Mouse (Mus musculus) intestine, postnatal 0 days (tissue): ENCODE measurements at regions not wholly inside any gene's neighbourhood (a gene's known extent, or its start where the extent isn't known, plus 50 kb on each side); places are given as distances from the start of the nearest gene placed in this dataset.

Experiments
- ATAC-seq: fragments of 200-750 bp; cut with Nextera tagmentation; 2 replicates; pipeline ENCODE4 v1.8.0; 2017; ENCODE audit warnings: mild to moderate bottlenecking, moderate TSS enrichment, moderate library complexity
- H3K27ac ChIP-seq: fragments of 300-500 bp; sonication (generic); 2 replicates; pipeline ENCODE4 v1.5.1; 2014; ENCODE audit warnings: mild to moderate bottlenecking, low read depth, low read length, moderate library complexity
- H3K27me3 ChIP-seq: fragments of 300-500 bp; sonication (generic); replicated peaks from 2 replicates; pipeline ENCODE4 v1.6.1; 2014; ENCODE audit warnings: low read length, mixed read lengths; ENCODE audit not compliant: control insufficient read depth, insufficient read depth
- H3K36me3 ChIP-seq: fragments of 300-500 bp; sonication (generic); 2 replicates; pipeline ENCODE4 v1.6.1; 2014; ENCODE audit warnings: mild to moderate bottlenecking, moderate library complexity; ENCODE audit not compliant: control insufficient read depth, insufficient read depth
- H3K4me1 ChIP-seq: fragments of 300-500 bp; sonication (generic); replicated peaks from 2 replicates; pipeline ENCODE4 v1.6.1; 2014; ENCODE audit warnings: antibody characterized with exemption, low read length, mixed read lengths; ENCODE audit not compliant: control insufficient read depth, insufficient read depth
- H3K4me2 ChIP-seq: fragments of 300-500 bp; sonication (generic); replicated peaks from 2 replicates; pipeline ENCODE4 v1.6.1; 2014; ENCODE audit warnings: low read depth, mild to moderate bottlenecking, moderate library complexity
- H3K4me3 ChIP-seq: fragments of 300-500 bp; sonication (generic); 2 replicates; pipeline ENCODE4 v1.5.1; 2014; ENCODE audit warnings: low read depth, low read length
- H3K9ac ChIP-seq: fragments of 300-500 bp; sonication (generic); 2 replicates; pipeline ENCODE4 v1.6.1; 2014; ENCODE audit warnings: mild to moderate bottlenecking, low read depth, low read length
- H3K9me3 ChIP-seq: fragments of 300-500 bp; sonication (generic); 2 replicates; pipeline ENCODE4 v1.6.1; 2016; ENCODE audit warnings: mixed run types; ENCODE audit not compliant: control insufficient read depth
- CTCF ChIP-seq: sonication (generic); IDR thresholded peaks from 2 replicates; pipeline ENCODE4 v1.5.1; 2016; ENCODE audit warnings: low read depth, mild to moderate bottlenecking, control low read depth, antibody characterized with exemption, moderate library complexity
- WGBS: fragments of 180-500 bp; shearing (Covaris S2); extraction: QIAGEN DNeasy Blood & Tissue Kit; methylation state at CpG from one replicate; pipeline ENCODE4 v1.1.7; 2014; 5-methylcytosine and 5-hydroxymethylcytosine counted together

- no peak for ATAC-seq
- Histone ChIP-seq H3K4me1 (no peaks in the 10 kb centered on the region), H3K9ac (no peak overlapping the region), H3K4me3 (no peak overlapping the region), H3K9me3 (no peaks in the 10 kb centered on the region), H3K4me2 (no peak overlapping the region), H3K36me3 (no peaks in the 10 kb centered on the region), H3K27me3 (no peaks in the 10 kb centered on the region), H3K27ac (no peak overlapping the region)
- TF ChIP-seq CTCF, result no peak
- 60% methylated on average over 5 of the region's 5 CpGs for WGBS
Observed at GRCm38 (mm10) chr2:131652197-131652596, 90.1 kb upstream of the Adra1d start.

GRCm38 (mm10) chr2:131650611-131651153 lies 88.6 kb upstream of the Adra1d start:
- H3K4me3 ChIP-seq, result no peak overlapping the region
- ATAC-seq, result no peak
- WGBS, result 60% methylated on average over 9 of the region's 9 CpGs

DNA sequence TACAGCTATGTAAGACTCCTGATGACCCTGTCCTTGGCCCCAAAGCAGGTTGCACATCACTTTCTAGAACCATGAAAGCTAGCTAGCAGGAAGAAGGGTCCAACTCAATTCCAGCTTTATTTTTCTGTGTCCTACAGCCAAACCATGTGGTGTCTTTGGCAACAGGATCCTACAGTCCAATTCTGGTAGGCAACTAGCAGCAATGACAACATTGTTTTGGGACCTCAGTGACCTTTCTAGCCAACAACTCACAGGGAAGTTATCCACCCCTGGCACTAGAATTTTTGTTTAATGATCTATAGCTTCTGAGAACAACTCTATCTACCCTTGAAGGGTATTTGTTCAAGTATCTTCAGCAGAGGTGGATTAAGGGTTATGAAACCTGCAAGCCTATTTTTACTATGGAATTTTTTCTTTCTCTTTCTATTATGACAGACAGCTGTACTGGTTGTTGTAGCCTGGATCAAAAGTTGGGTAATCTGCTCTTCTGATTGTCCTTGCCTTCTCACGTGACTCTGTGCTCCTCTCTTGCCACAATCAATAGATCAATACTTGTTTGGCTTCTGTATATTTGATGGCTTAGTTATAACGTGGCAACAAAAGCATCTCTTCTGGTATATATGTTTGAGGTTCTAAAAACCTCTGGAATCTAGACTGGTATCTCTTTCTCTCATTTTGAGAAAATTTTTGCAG lies 82.2 kb upstream of the Adra1d start:
- Histone ChIP-seq H3K27me3 (no peaks in the 10 kb centered on the region), H3K36me3 (no peaks in the 10 kb centered on the region), H3K27ac (no peak overlapping the region), H3K4me2 (no peak overlapping the region), H3K4me1 (no peaks in the 10 kb centered on the region), H3K9ac (no peak overlapping the region), H3K9me3 (no peaks in the 10 kb centered on the region), H3K4me3 (no peak overlapping the region)
- WGBS, result 46% methylated on average over 2 of the region's 2 CpGs
- ATAC-seq, result no peak
- no peak for TF ChIP-seq CTCF

More at GRCm38 (mm10) chr2:131650611-131651153, 88.6 kb upstream of the Adra1d start:
- H3K27me3 ChIP-seq, result no peaks in the 10 kb centered on the region
- no peaks in the 10 kb centered on the region for H3K9me3 ChIP-seq
- H3K27ac ChIP-seq, result no peak overlapping the region
- no peaks in the 10 kb centered on the region for H3K36me3 ChIP-seq
- no peak overlapping the region for H3K9ac ChIP-seq
- no peak for TF ChIP-seq CTCF
- no peak overlapping the region for H3K4me2 ChIP-seq
- no peaks in the 10 kb centered on the region for H3K4me1 ChIP-seq

DNA sequence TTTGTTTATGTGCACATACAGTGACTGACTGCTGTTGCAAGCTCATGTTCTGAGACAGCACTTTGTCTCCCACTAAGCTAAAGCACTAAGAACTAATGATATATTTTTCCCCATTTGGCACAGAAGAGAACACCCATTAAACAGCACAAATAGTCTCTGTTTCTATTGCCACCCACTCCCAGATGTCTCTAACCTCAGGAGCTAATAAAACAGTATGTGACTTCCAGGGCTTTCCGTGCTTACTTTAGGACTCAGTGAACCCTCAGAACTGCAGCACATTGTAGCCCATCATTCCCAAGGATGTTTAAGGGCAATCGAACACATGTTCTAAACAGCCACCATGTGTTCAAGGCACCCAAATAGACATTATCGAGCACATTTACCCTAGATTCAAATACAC lies 80.4 kb upstream of the Adra1d start:
- no peak for ATAC-seq
- Histone ChIP-seq H3K4me3 (no peak overlapping the region), H3K9ac (no peak overlapping the region), H3K27ac (no peak overlapping the region), H3K36me3 (no peaks in the 10 kb centered on the region), H3K4me2 (no peak overlapping the region), H3K9me3 (no peaks in the 10 kb centered on the region), H3K27me3 (no peaks in the 10 kb centered on the region), H3K4me1 (no peaks in the 10 kb centered on the region)
- no peak for TF ChIP-seq CTCF
- 84% methylated on average over 3 of the region's 3 CpGs for WGBS

DNA sequence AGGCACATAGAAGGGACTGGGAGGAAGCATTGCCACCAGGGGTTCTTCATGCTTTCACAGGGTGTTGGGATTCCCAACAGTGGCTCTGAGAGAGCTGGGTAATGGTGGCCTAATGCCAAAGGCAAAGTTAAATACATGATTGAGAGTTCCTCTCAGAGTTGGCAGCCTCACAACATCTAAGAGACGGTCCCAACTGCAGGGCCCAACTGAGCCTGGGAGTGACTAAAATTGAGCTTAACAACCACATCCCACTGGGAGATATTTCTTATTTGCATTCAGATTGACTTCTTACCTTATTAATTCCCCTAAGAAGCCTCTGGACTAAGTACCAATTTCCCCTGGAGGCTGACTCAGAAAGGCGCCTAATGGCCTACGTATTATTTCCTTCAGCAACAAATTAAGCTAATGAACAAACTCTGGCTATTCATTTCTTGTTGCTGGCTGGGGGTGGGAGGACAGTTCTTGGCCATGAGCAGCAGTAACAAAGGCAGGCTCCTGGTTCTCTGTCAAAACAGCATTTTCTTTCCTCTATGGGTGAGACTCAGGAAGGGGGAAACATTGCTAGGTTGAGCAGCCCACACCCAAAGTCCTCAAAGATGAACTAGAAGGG lies 77.0 kb upstream of the Adra1d start:
- Histone ChIP-seq H3K4me1 (no peaks in the 10 kb centered on the region), H3K4me2 (no peak overlapping the region), H3K27me3 (no peaks in the 10 kb centered on the region), H3K4me3 (no peak overlapping the region), H3K9ac (no peak overlapping the region), H3K27ac (no peak overlapping the region), H3K36me3 (no peaks in the 10 kb centered on the region), H3K9me3 (no peaks in the 10 kb centered on the region)
- no peak for ATAC-seq
- 79% methylated on average over 3 of the region's 3 CpGs for WGBS
- no peak for TF ChIP-seq CTCF

GRCm38 (mm10) chr2:131635791-131636190 lies 73.7 kb upstream of the Adra1d start:
- WGBS, result 52% methylated on average over 2 of the region's 2 CpGs
- no peak overlapping the region for H3K4me2 ChIP-seq
- no peak overlapping the region for H3K9ac ChIP-seq
- H3K27ac ChIP-seq, result no peak overlapping the region
- H3K4me1 ChIP-seq, result no peaks in the 10 kb centered on the region
- H3K9me3 ChIP-seq, result no peaks in the 10 kb centered on the region
- no peaks in the 10 kb centered on the region for H3K27me3 ChIP-seq
- no peak overlapping the region for H3K4me3 ChIP-seq
- no peak for ATAC-seq
- H3K36me3 ChIP-seq, result no peaks in the 10 kb centered on the region
- no peak for TF ChIP-seq CTCF
